Mouse (Mus musculus) hematopoietic multipotent progenitor cell, adult 10-12 weeks (in vitro differentiated cells): Measurements from ENCODE around the gene Sco2. TPM values are rescaled to one million over a fixed set of nuclear protein-coding genes. Genes with fewer than 3 reads are reported as not detected.

Experiments
- polyA plus RNA-seq: library from polyadenylated mRNA; stranded (reverse); fragments of >175 nt; gene quantifications from 2 replicates; pipeline ENCODE4 v1.2.3, GENCODE M21; 2012; ENCODE audit warnings: low replicate concordance

Sco2 gene
- polyA plus RNA-seq, result 35.5 and 46.3 TPM in 2 replicates

GRCm38 (mm10) chr15:89373762-89374248, at the start of gene Sco2:
Gene Sco2 (minus strand): TSS chr15:89373846.

DNA sequence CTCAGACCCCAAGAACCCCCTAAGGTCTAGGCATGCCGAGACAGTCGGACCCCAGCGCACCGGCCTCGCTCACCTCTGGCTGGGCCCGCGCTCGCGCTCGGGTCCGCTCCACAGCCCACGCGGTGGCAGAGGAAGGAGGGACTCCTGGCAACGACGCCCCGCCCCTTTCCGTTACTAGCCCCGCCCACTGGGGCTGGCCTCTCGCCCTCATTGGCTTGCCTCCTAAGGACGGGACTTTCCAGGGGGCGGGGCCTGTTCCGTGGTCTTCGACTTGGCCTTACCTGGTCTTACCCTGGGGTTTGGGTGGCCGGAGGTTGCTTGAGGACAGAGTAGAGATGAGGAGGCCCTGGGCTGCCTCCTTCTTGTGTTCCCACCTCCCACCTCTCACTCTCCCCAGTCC, 36.5 kb upstream of the Sco2 start, which contains the start of gene Syce3:
Gene Syce3 (minus strand): TSS at position 386 of the 400 bp plus-strand sequence.

GRCm38 (mm10) chr15:89384617-89385016, 11.0 kb upstream of the Sco2 start, which contains the start of gene Klhdc7b:
Gene Klhdc7b (plus strand): TSS chr15:89384917.

GRCm38 (mm10) chr15:89378831-89379401, 5.3 kb upstream of the Sco2 start, which contains the start of gene Odf3b:
Gene Odf3b (minus strand): TSS chr15:89379282.

DNA sequence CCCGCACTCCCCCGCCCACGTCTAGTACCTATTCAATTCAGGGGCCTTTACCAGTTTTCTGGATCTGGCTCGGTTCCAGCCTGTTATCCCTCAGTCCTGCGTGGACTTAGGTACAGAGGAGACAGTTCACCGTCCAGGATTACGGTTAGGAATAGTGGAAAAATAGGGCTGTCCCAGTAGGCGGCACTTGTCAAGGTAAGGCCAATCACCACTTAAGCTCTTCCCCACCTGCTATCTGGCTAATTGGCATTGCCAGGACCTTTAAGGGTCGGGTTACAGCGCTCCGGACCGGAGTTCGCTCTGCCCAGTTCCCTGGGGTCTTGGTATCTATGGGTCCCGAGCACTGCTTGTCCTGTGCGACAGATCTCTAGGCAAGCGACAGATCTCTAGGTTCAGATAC, 3.3 kb upstream of the Sco2 start, which contains the start of gene Tymp:
Gene Tymp (minus strand): TSS at position 83 of the 400 bp plus-strand sequence.

DNA sequence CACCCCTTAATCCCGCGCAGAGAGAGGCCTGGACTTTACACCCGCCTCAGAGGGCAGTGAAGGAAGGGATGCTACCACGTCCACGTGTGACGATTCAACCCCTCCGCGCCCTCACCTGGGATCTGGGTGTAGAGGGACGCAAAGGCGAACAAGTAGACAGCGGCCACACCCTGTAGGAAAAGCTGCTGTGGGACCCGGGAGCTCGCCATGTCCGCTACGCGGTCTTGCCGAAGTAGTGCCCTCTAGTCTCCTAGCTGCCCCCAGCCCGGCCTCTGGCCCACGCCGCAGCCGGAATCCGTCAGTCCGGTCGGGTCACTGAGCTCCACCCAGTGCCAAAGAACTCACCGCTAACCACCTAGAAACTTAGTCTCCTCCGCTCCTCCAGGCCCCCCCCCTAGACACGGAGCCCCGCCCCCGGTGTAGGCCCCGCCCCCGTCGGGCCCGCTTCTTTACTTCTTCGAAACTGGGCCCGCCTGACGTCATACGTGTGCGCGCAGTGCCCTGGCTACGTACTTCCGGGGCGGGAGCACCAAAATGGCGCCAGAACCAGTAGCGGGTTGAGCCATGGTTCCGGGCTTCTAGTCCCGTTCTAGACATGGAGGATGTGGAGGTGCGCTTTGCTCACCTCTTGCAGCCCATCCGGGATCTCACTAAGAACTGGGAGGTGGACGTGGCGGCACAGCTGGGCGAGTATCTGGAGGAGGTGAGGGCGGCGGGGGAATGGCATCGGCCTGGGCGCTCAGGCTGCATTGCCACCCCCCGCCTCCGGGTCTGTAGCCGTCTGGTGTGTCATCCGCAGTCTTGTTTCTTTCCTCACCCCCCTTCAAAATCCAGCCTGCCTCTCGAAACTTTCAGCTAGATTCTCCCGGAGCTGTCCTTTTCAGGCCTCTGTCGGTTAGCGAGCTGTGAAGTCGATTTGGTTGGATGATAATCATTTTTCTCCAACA, 18.1 kb downstream of the Sco2 start, which contains the start of the genes Lmf2 and Ncaph2:
Gene Lmf2 (minus strand): TSS at position 419 of the 947 bp plus-strand sequence.
Gene Ncaph2 (plus strand): TSS at position 479 of the 947 bp plus-strand sequence.

GRCm38 (mm10) chr15:89334271-89334670, 39.4 kb downstream of the Sco2 start, which contains the start of gene Miox:
Gene Miox (plus strand): TSS chr15:89334398.

DNA sequence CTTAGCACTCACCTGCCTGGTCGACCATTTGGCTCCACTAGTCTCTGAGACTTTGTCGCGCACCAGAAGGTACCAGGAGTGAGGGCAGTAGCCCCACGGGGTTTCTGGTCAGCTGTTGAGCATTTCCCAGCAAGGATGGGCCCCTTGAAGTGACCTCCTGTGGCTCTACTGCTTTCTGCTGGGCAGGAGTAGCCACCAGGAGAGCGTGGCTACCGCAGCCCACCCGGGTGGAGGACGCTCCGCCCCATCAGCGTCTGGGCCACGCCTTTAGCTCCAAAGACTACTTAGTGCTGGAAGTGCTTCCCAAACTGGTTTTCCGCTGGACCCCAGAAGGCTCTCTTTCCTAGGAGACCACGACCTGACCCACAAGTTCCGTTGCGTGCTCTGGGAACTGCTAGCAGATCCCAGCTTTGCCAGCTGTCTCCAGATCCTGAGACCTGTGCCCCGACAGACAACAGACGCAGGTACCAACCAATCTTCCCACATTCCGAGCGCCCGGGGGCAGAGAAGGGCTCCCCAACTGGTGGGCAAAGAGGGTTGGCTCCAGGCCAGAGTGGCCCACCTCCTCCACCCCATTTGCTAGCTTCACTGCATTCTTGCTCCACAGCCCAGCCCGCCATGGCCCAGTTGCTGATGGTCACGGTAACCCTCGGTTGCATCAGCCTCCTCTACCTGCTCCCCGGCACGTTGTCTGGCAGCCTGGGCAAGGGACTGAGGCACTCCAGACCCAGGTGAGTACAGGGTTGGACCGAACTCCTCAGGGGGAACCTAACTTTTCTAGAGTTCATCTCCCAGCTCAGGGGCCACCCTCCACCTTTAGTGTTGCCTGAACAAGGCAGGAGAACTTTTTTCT, 50.8 kb downstream of the Sco2 start, which contains the start of gene Adm2:
Gene Adm2 (plus strand): TSS at position 51 of the 853 bp plus-strand sequence.

Other genes starting within 250 kb of the Sco2 start
- gene Hdac10, start 245.1 kb downstream of the Sco2 start, polyA plus RNA-seq, result 7.1 and 39.2 TPM in 2 replicates
- 5.9 and 9.3 TPM in 2 replicates for gene Mapk12, start 233.1 kb downstream of the Sco2 start, polyA plus RNA-seq
- 13.6 and 30.8 TPM in 2 replicates for gene Mapk11, start 224.2 kb downstream of the Sco2 start, polyA plus RNA-seq
- gene Plxnb2, start 193.1 kb downstream of the Sco2 start, polyA plus RNA-seq, result 114 and 275 TPM in 2 replicates
- gene Dennd6b, start 177.3 kb downstream of the Sco2 start, polyA plus RNA-seq, result 28.6 and 33.7 TPM in 2 replicates
- gene Ppp6r2, start 162.3 kb downstream of the Sco2 start, polyA plus RNA-seq, result 175 and 371 TPM in 2 replicates
- gene Sbf1, start 58.5 kb downstream of the Sco2 start, polyA plus RNA-seq, result 316 and 384 TPM in 2 replicates
- 0.31 TPM in 1 of 2 replicates, not detected in the other for gene Adm2, start 51.1 kb downstream of the Sco2 start, polyA plus RNA-seq
- gene Miox, start 39.4 kb downstream of the Sco2 start, polyA plus RNA-seq, result not detected in 2 replicates
- gene Lmf2, start 18.2 kb downstream of the Sco2 start, polyA plus RNA-seq, result 107 and 187 TPM in 2 replicates
- 47.9 and 48.1 TPM in 2 replicates for gene Ncaph2, start 18.1 kb downstream of the Sco2 start, polyA plus RNA-seq
- 1.3 and 2.9 TPM in 2 replicates for gene Tymp, start 3.2 kb upstream of the Sco2 start, polyA plus RNA-seq
- gene Odf3b, start 5.4 kb upstream of the Sco2 start, polyA plus RNA-seq, result 1.4 and 3.2 TPM in 2 replicates
- not detected in 2 replicates for gene Klhdc7b, start 11.1 kb upstream of the Sco2 start, polyA plus RNA-seq
- not detected in 2 replicates for gene Syce3, start 36.7 kb upstream of the Sco2 start, polyA plus RNA-seq
- 0.33 and 2.2 TPM in 2 replicates for gene Cpt1b, start 52.0 kb upstream of the Sco2 start, polyA plus RNA-seq
- gene C730034F03Rik, start 55.7 kb upstream of the Sco2 start, polyA plus RNA-seq, result 0.24 and 0.42 TPM in 2 replicates
- gene Gm44502, start 55.9 kb upstream of the Sco2 start, polyA plus RNA-seq, result 0.86 and 3.8 TPM in 2 replicates
- 150 and 271 TPM in 2 replicates for gene Chkb, start 56.1 kb upstream of the Sco2 start, polyA plus RNA-seq
- 0.02 TPM in 1 of 2 replicates, not detected in the other for gene Mapk8ip2, start 80.1 kb upstream of the Sco2 start, polyA plus RNA-seq
- 51.3 and 54.9 TPM in 2 replicates for gene Arsa, start 103.6 kb upstream of the Sco2 start, polyA plus RNA-seq
- 1.6 and 7.3 TPM in 2 replicates for gene Shank3, start 125.8 kb upstream of the Sco2 start, polyA plus RNA-seq
- 0.08 TPM in 1 of 2 replicates, not detected in the other for gene Acr, start 194.5 kb upstream of the Sco2 start, polyA plus RNA-seq
- gene Rabl2, start 218.1 kb upstream of the Sco2 start, polyA plus RNA-seq, result 3.7 and 4.4 TPM in 2 replicates